Mouse (Mus musculus) neural tube, embryonic 12.5 days (tissue): ENCODE measurements around the gene Olfr384. TPM values are rescaled to one million over a fixed set of nuclear protein-coding genes. Genes with fewer than 3 reads are reported as not detected.
"Not testable (repeated sequence)": the region's sequence is repeated elsewhere in the genome, so short reads cannot be mapped to it uniquely, and the experiment has no call there.

ENCODE experiments used
- ATAC-seq: fragments of 200-750 bp; cut with Nextera tagmentation; 2 replicates; pipeline ENCODE4 v1.8.0; 2017; ENCODE audit warnings: low read depth, mild to moderate bottlenecking, moderate TSS enrichment, moderate library complexity; ENCODE audit not compliant: low FRiP score
- H3K27ac ChIP-seq: fragments of 300-500 bp; sonication (generic); 2 replicates; pipeline ENCODE4 v1.5.1; 2016
- H3K27me3 ChIP-seq: fragments of 300-500 bp; sonication (generic); replicated peaks from 2 replicates; pipeline ENCODE4 v1.6.1; 2016; ENCODE audit warnings: mild to moderate bottlenecking
- H3K36me3 ChIP-seq: fragments of 300-500 bp; sonication (generic); 2 replicates; pipeline ENCODE4 v1.6.1; 2016; ENCODE audit warnings: mild to moderate bottlenecking
- H3K4me1 ChIP-seq: fragments of 300-500 bp; sonication (generic); 2 replicates; pipeline ENCODE4 v1.6.1; 2016
- H3K4me2 ChIP-seq: fragments of 300-500 bp; sonication (generic); replicated peaks from 2 replicates; pipeline ENCODE4 v1.6.1; 2016; ENCODE audit warnings: mild to moderate bottlenecking
- H3K4me3 ChIP-seq: fragments of 300-500 bp; sonication (generic); 2 replicates; pipeline ENCODE4 v1.5.1; 2016
- H3K9ac ChIP-seq: fragments of 300-500 bp; sonication (generic); 2 replicates; pipeline ENCODE4 v1.6.1; 2016; ENCODE audit warnings: mild to moderate bottlenecking
- H3K9me3 ChIP-seq: fragments of 300-500 bp; sonication (generic); 2 replicates; pipeline ENCODE4 v1.6.1; 2016; ENCODE audit warnings: mild to moderate bottlenecking
- WGBS: fragments of 180-500 bp; shearing (Covaris S2); methylation state at CpG from one replicate; pipeline ENCODE4 v1.1.7; 2016; 5-methylcytosine and 5-hydroxymethylcytosine counted together
- polyA plus RNA-seq: library from polyadenylated mRNA; unstranded; fragments of >200 nt; fragmentation: Nextera tagmentation; extraction: Ambion mirVana; gene quantifications from 2 replicates; pipeline ENCODE4 v1.2.1, GENCODE M21; 2016

Olfr384 gene
- not detected in 2 replicates for polyA plus RNA-seq

GRCm38 (mm10) chr11:73598294-73598693 is at the start of gene Olfr384:
Gene Olfr384 (plus strand): TSS chr11:73598594.
- no peak within 1 kb of the TSS for H3K4me2 ChIP-seq
- H3K36me3 ChIP-seq = no peaks in the 10 kb centered on the region
- H3K27me3 ChIP-seq = no peaks in the 10 kb centered on the region
- no peaks in the 10 kb centered on the region for H3K4me1 ChIP-seq
- H3K9me3 ChIP-seq = 0 out of 2 replicates have a peak, but pooled peaks cover 14% of the 10 kb centered on the region
- no peak within 1 kb of the TSS for H3K27ac ChIP-seq
- H3K9ac ChIP-seq = no peak within 1 kb of the TSS
- no peak within 1 kb of the TSS for H3K4me3 ChIP-seq
- ATAC-seq = no peak

GRCm38 (mm10) chr11:73579871-73580270 is 18.5 kb upstream of the Olfr384 start:
- ATAC-seq = no peak
- Histone ChIP-seq H3K27me3 (no peaks in the 10 kb centered on the region), H3K36me3 (no peaks in the 10 kb centered on the region), H3K27ac (no peak overlapping the region), H3K4me2 (no peak overlapping the region), H3K9ac (no peak overlapping the region), H3K4me3 (no peak overlapping the region), H3K4me1 (no peaks in the 10 kb centered on the region), H3K9me3 (0 out of 2 replicates have a peak, but pooled peaks cover 17% of the 10 kb centered on the region)

- H3K27me3 ChIP-seq, H3K4me1 ChIP-seq, H3K4me2 ChIP-seq, H3K27ac ChIP-seq, ATAC-seq, H3K9ac ChIP-seq, H3K36me3 ChIP-seq, H3K4me3 ChIP-seq: not testable (repeated sequence)
- WGBS = 65% methylated on average over 1 of the region's 1 CpGs
- 0 out of 2 replicates have a peak, but pooled peaks cover 18% of the 10 kb centered on the region for H3K9me3 ChIP-seq
These were observed 15.2 kb upstream of the Olfr384 start for GRCm38 (mm10) chr11:73583188-73583587.

- Histone ChIP-seq H3K4me1 (no peaks in the 10 kb centered on the region), H3K4me2 (no peak within 1 kb of the TSS), H3K27me3 (no peaks in the 10 kb centered on the region), H3K4me3 (no peak within 1 kb of the TSS), H3K9ac (no peak within 1 kb of the TSS), H3K36me3 (no peaks in the 10 kb centered on the region), H3K9me3 (0 out of 2 replicates have a peak, but pooled peaks cover 2% of the 10 kb centered on the region), H3K27ac (no peak within 1 kb of the TSS)
- ATAC-seq = no peak
These were observed 5.5 kb upstream of the Olfr384 start, which contains the start of gene Olfr385 for GRCm38 (mm10) chr11:73592908-73593307. Gene Olfr385 (minus strand): TSS chr11:73593008.

Other genes with a start within 250 kb of the Olfr384 start
- gene Olfr20, start 247.8 kb upstream of the Olfr384 start, polyA plus RNA-seq = not detected in 2 replicates
- not detected in 2 replicates for gene Olfr376, start 227.3 kb upstream of the Olfr384 start, polyA plus RNA-seq
- gene Olfr1, start 199.0 kb upstream of the Olfr384 start, polyA plus RNA-seq = not detected in 2 replicates
- gene Olfr378, start 170.1 kb upstream of the Olfr384 start, polyA plus RNA-seq = not detected in 2 replicates
- gene Olfr380, start 141.1 kb upstream of the Olfr384 start, polyA plus RNA-seq = not detected in 2 replicates
- not detected in 2 replicates for gene Olfr381, start 107.0 kb upstream of the Olfr384 start, polyA plus RNA-seq
- not detected in 2 replicates for gene Olfr382, start 81.4 kb upstream of the Olfr384 start, polyA plus RNA-seq
- gene Olfr385, start 5.6 kb upstream of the Olfr384 start, polyA plus RNA-seq = not detected in 2 replicates
- gene Zfp735, start 90.2 kb downstream of the Olfr384 start, polyA plus RNA-seq = not detected in 2 replicates
- not detected in 2 replicates for gene Olfr389, start 182.1 kb downstream of the Olfr384 start, polyA plus RNA-seq
- gene Olfr390, start 184.4 kb downstream of the Olfr384 start, polyA plus RNA-seq = not detected in 2 replicates
- gene Olfr391-ps, start 204.5 kb downstream of the Olfr384 start, polyA plus RNA-seq = not detected in 2 replicates
- gene Olfr392, start 218.5 kb downstream of the Olfr384 start, polyA plus RNA-seq = not detected in 2 replicates